In the genomic region with DNA sequence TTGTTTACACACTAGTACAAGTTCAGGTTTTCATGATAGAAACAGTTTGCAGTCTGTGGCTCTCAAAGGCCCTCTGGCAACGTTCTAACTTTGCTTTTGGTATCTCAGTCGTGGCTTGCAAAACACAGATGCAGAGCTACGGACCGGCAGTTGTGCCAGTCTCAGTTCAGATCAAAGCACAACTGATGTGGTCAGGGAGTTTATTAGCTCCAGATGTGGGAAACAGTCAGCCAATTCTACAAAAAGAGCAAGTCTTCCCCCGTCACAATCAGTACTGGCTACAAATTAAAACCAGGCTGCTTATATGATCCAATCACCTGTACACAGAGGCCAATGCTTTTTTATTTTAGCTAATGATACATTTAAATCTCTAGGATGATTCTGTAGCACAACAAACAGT, we compare ENCODE assay signal across 12 mouse cellular contexts.
DNase-seq lines count a peak whose midpoint lies in the region; ATAC-seq lines count a peak whose summit lies in the region.
"Had no signal": no experiment of that assay in that cellular context is flagged by ENCODE, and none has a peak within 500 bp of the region (broad histone marks: within the 10 kb centered on the region; RNA-seq: fewer than 3 reads in every experiment).

No protein-coding gene starts in this region.

- 13% methylated on average over 5 of the region's 5 CpGs for WGBS in embryonic facial prominence, embryonic 11.5 days
- 4% methylated on average over 5 of the region's 5 CpGs for WGBS in limb, embryonic 11.5 days
- WGBS in heart, embryonic 12.5 days, result 41% methylated on average over 5 of the region's 5 CpGs

- H3K27ac ChIP-seq in embryonic facial prominence, embryonic 11.5 days (replicated peaks; ENCODE audit: low read depth, low read length), result 0 out of 2 replicates have a peak overlapping the region, but pooled peaks have one; percentile 2
- peak overlapping the region; percentile 16 for H3K27ac ChIP-seq in limb, embryonic 11.5 days (replicated peaks; ENCODE audit: low read depth, low read length)
- no peak overlapping the region; the same call in 1 of the 2 replicates for H3K27ac ChIP-seq in heart, embryonic 12.5 days (ENCODE audit: poor library complexity, severe bottlenecking)
- H3K27ac ChIP-seq: forebrain, embryonic 15.5 days; lung, embryonic 15.5 days; stomach, postnatal 0 days had no signal

- H3K9me3 ChIP-seq in embryonic facial prominence, embryonic 11.5 days (replicated peaks; ENCODE audit: control insufficient read depth, low read length), result no peaks in the 10 kb centered on the region
- H3K9me3 ChIP-seq in limb, embryonic 11.5 days (ENCODE audit: control insufficient read depth, low read length), result no peaks in the 10 kb centered on the region
- no peaks in the 10 kb centered on the region for H3K9me3 ChIP-seq in heart, embryonic 12.5 days (replicated peaks)
- H3K9me3 ChIP-seq: forebrain, embryonic 15.5 days; lung, embryonic 15.5 days had no signal

- H3K4me1 ChIP-seq in embryonic facial prominence, embryonic 11.5 days (ENCODE audit: control insufficient read depth, insufficient read depth, low read length), result 0 out of 2 replicates have a peak, but pooled peaks cover 3% of the 10 kb centered on the region
- H3K4me1 ChIP-seq in limb, embryonic 11.5 days (ENCODE audit: control insufficient read depth, insufficient read depth, low read length), result peaks cover 25% of the 10 kb centered on the region
- H3K4me1 ChIP-seq in heart, embryonic 12.5 days (replicated peaks), result no peaks in the 10 kb centered on the region
- H3K4me1 ChIP-seq: forebrain, embryonic 15.5 days had no signal

- ATAC-seq in embryonic facial prominence, embryonic 11.5 days (replicated peaks; ENCODE audit: insufficient number of reproducible peaks, low FRiP score, low TSS enrichment, low read depth), result peak; percentile 59; the same call in 1 of the 2 replicates
- ATAC-seq in limb, embryonic 11.5 days (ENCODE audit: insufficient number of reproducible peaks, low FRiP score, low TSS enrichment, low read depth), result peak; percentile 73; the same call in 1 of the 2 replicates
- ATAC-seq in megakaryocyte-erythroid progenitor cell, adult 5-6 weeks (replicated peaks; ENCODE audit: low FRiP score, low TSS enrichment, poor library complexity, severe bottlenecking), result no peak
- ATAC-seq in heart, embryonic 12.5 days (ENCODE audit: insufficient number of reproducible peaks, low FRiP score), result no peak
- ATAC-seq: forebrain, embryonic 15.5 days had no signal

- no peaks in the 10 kb centered on the region for H3K27me3 ChIP-seq in embryonic facial prominence, embryonic 11.5 days (ENCODE audit: control insufficient read depth, insufficient read depth, low read length)
- no peaks in the 10 kb centered on the region for H3K27me3 ChIP-seq in limb, embryonic 11.5 days (ENCODE audit: control insufficient read depth, insufficient read depth, low read length)
- H3K27me3 ChIP-seq in heart, embryonic 12.5 days (replicated peaks), result no peaks in the 10 kb centered on the region
- H3K27me3 ChIP-seq: forebrain, embryonic 15.5 days; lung, embryonic 15.5 days had no signal

- H3K9ac ChIP-seq in embryonic facial prominence, embryonic 11.5 days (replicated peaks; ENCODE audit: low read length), result no peak overlapping the region
- no peak overlapping the region for H3K9ac ChIP-seq in limb, embryonic 11.5 days (ENCODE audit: low read length)
- no peak overlapping the region for H3K9ac ChIP-seq in heart, embryonic 12.5 days
- H3K9ac ChIP-seq: forebrain, embryonic 15.5 days; lung, embryonic 15.5 days had no signal

- no peak overlapping the region for H3K4me3 ChIP-seq in embryonic facial prominence, embryonic 11.5 days (ENCODE audit: low read depth, low read length)
- no peak overlapping the region for H3K4me3 ChIP-seq in limb, embryonic 11.5 days (ENCODE audit: low read depth, low read length)
- no peak overlapping the region for H3K4me3 ChIP-seq in heart, embryonic 12.5 days
- H3K4me3 ChIP-seq: forebrain, embryonic 15.5 days; lung, embryonic 15.5 days had no signal

- intact Hi-C loops in left cerebral cortex, postnatal 14 days (cut with DNase I), result loop anchor here (5.0 kb wide), 1 partner anchor 221 kb away; no protein-coding TSS in a partner anchor

- H3K4me2 ChIP-seq in embryonic facial prominence, embryonic 11.5 days (ENCODE audit: low read depth, low read length), result no peak overlapping the region
- peak overlapping the region; percentile 36; the same call in 1 of the 2 replicates for H3K4me2 ChIP-seq in limb, embryonic 11.5 days (ENCODE audit: low read depth, severe bottlenecking)
- no peak overlapping the region for H3K4me2 ChIP-seq in heart, embryonic 12.5 days
- H3K4me2 ChIP-seq: forebrain, embryonic 15.5 days; lung, embryonic 15.5 days had no signal

- DNase-seq in adrenal gland, postnatal 14 days, result peak; percentile 17
- DNase-seq in adrenal gland, postnatal 25 days, result no peak
- peak; percentile 7 for DNase-seq in 3134 (ENCODE audit: extremely low read depth, insufficient read length, low spot score)
- peak; percentile 94 for DNase-seq in embryonic facial prominence, embryonic 11.5 days (ENCODE audit: low spot score)
- peak; percentile 77 for DNase-seq in limb, embryonic 11.5 days (ENCODE audit: low spot score)
- DNase-seq in left cerebral cortex, postnatal 14 days (ENCODE audit: low spot score in 2 of 2), result no peak
- DNase-seq: cerebellum, adult 18-20 months had no signal

- no peaks in the 10 kb centered on the region; the same call in 1 of the 2 replicates for H3K36me3 ChIP-seq in embryonic facial prominence, embryonic 11.5 days (replicated peaks; ENCODE audit: control insufficient read depth, insufficient read depth, low read depth, low read length)
- H3K36me3 ChIP-seq in limb, embryonic 11.5 days (ENCODE audit: control insufficient read depth, insufficient read depth, low read length), result no peaks in the 10 kb centered on the region
- peaks cover 4% of the 10 kb centered on the region; the same call in 1 of the 2 replicates for H3K36me3 ChIP-seq in heart, embryonic 12.5 days
- H3K36me3 ChIP-seq: lung, embryonic 15.5 days had no signal

Comparison
In these comparisons a context has a peak if more than half of its experiments do, and no peak if none do; other contexts are left out.
1. DNase-seq: peak in adrenal gland, postnatal 14 days (single experiment), 3134 (single experiment), embryonic facial prominence, embryonic 11.5 days (single experiment) and limb, embryonic 11.5 days (single experiment); none in adrenal gland, postnatal 25 days (single experiment) and left cerebral cortex, postnatal 14 days (0 of 2).
2. ATAC-seq: peak in embryonic facial prominence, embryonic 11.5 days (single experiment) and limb, embryonic 11.5 days (single experiment); none in megakaryocyte-erythroid progenitor cell, adult 5-6 weeks (single experiment) and heart, embryonic 12.5 days (single experiment).